Mouse (Mus musculus): ENCODE measurements at regions not wholly inside any gene's neighbourhood (a gene's known extent, or its start where the extent isn't known, plus 50 kb on each side); places are given as distances from the start of the nearest gene placed in this dataset.

- in situ Hi-C loops (cut with MboI, MseI), result no loop called here
These were observed 95.0 kb upstream of the Pkn2 start for GRCm38 (mm10) chr3:142976519-142977394.

- in situ Hi-C loops (cut with MboI, MseI), result no loop called here
These were observed 93.8 kb upstream of the Pkn2 start for GRCm38 (mm10) chr3:142975606-142976005.

- in situ Hi-C loops (cut with MboI, MseI), result no loop called here
These were observed 87.7 kb upstream of the Pkn2 start for GRCm38 (mm10) chr3:142969501-142969900.

- in situ Hi-C loops (cut with MboI, MseI), result no loop called here
These were observed 83.8 kb upstream of the Pkn2 start for GRCm38 (mm10) chr3:142965604-142966003.

GRCm38 (mm10) chr3:142963818-142964372 lies 82.1 kb upstream of the Pkn2 start:
- in situ Hi-C loops (cut with MboI, MseI), result no loop called here

- in situ Hi-C loops (cut with MboI, MseI), result no loop called here
These were observed 76.0 kb upstream of the Pkn2 start for GRCm38 (mm10) chr3:142957768-142958167.

- in situ Hi-C loops (cut with MboI, MseI), result no loop called here
These were observed 67.0 kb upstream of the Pkn2 start for GRCm38 (mm10) chr3:142948771-142949170.

- in situ Hi-C loops (cut with MboI, MseI), result no loop called here
These were observed 59.7 kb upstream of the Pkn2 start for GRCm38 (mm10) chr3:142941319-142942024.

- in situ Hi-C loops (cut with MboI, MseI), result no loop called here
These were observed 59.1 kb upstream of the Pkn2 start for GRCm38 (mm10) chr3:142940874-142941273.

- in situ Hi-C loops (cut with MboI, MseI), result no loop called here
These were observed 58.0 kb upstream of the Pkn2 start for GRCm38 (mm10) chr3:142939773-142940172.

- in situ Hi-C loops (cut with MboI, MseI), result no loop called here
These were observed 54.1 kb upstream of the Pkn2 start for GRCm38 (mm10) chr3:142935949-142936348.

- in situ Hi-C loops (cut with MboI, MseI), result no loop called here
These were observed 52.5 kb upstream of the Pkn2 start for GRCm38 (mm10) chr3:142934326-142934725.

GRCm38 (mm10) chr3:142933684-142934259 lies 52.0 kb upstream of the Pkn2 start:
- in situ Hi-C loops (cut with MboI, MseI), result no loop called here

Measured in T-helper 17 cell (primary cell).